Mouse (Mus musculus) stomach, postnatal 0 days (tissue): ENCODE measurements around the gene Cgref1.

Experiments
- CTCF ChIP-seq: IDR thresholded peaks from 2 replicates; pipeline ENCODE4 v1.5.1; 2016; ENCODE audit warnings: antibody characterized with exemption, low read depth, mild to moderate bottlenecking, moderate library complexity
- EP300 ChIP-seq: optimal IDR thresholded peaks from 2 replicates; pipeline ENCODE3; 2016; ENCODE audit warnings: antibody characterized with exemption

GRCm38 (mm10) chr5:30930846-30931245 lies 14.5 kb downstream of the Cgref1 start:
- TF ChIP-seq EP300: no peak
- TF ChIP-seq CTCF: no peak
